Mouse (Mus musculus): ENCODE results near the gene Zfp385c. TPM values are rescaled to one million over a fixed set of nuclear protein-coding genes. Genes with fewer than 3 reads are reported as not detected.
A peak's percentile ranks its signal among the peaks of the same experiment; 100 is the strongest.

Zfp385c gene
- polyA plus RNA-seq (2014; fragmentation: Nextera tagmentation; extraction: Ambion mirVana) = 0.14 and 0.25 TPM in 2 replicates

DNA sequence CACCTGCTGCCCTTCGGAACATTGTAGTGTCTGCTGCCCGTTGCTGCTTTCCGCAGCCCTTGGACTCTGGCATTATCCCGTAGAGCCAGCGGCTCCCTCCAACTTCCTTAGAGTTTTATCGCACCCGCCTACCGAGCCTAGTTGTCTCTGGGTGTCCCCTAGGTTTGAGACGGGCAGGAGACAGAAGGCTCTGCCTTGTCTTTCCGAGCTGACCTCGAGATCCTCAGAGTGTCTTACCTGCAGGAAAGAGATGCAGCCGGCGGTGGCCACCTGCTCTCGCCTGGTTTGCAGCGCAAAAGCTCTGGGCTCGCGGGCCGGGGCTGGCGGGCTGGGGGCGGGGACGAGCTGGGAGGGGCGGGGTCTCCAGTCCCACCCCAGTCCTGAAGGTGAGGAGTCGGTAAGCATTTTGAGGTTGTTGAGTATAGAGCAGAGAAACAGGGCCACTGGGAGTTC is at the start of gene Zfp385c:
TSS of gene Zfp385c (minus strand) at position 292 of the 453 bp plus-strand sequence.
- peak within 1 kb of the TSS; percentile 52; the same call in 1 of the 2 replicates for H3K9ac ChIP-seq (ENCODE audit: low read depth, low read length)
- WGBS (ENCODE audit: insufficient replicate concordance) = 2% methylated on average over 23 of the region's 23 CpGs

DNA sequence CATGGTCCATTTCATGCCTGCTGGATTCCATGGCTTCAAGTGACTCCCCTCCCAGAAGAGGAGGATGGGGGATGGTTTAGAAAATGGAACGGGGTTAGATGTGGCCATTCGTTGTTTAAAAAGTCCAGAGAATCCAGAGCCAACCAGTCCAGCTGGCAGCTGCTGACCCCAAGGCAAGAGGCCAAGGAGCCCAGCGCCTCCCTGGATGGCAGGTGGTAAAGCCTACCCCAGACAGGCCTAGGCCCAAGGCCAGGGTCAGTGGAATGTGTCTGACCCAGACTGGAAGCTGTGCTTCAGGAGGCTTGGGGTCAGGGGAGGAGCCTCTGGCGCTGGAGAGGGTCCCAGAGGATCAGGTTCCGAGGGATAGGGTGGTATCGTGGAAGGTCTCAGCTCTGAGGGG is 49.1 kb upstream of the Zfp385c start:
- 65% methylated on average over 6 of the region's 6 CpGs for WGBS (ENCODE audit: insufficient replicate concordance)
- no peaks in the 10 kb centered on the region for H3K36me3 ChIP-seq (ENCODE audit: control insufficient read depth, insufficient read depth, low read length)
- no peak overlapping the region for H3K4me2 ChIP-seq
- H3K27me3 ChIP-seq (ENCODE audit: control insufficient read depth, insufficient read depth, low read length) = peaks cover 13% of the 10 kb centered on the region
- H3K4me1 ChIP-seq (ENCODE audit: control insufficient read depth, insufficient read depth, low read length) = peaks cover 13% of the 10 kb centered on the region
- no peak overlapping the region for H3K4me3 ChIP-seq (ENCODE audit: low read depth, low read length)
- no peak overlapping the region for H3K9ac ChIP-seq (ENCODE audit: low read depth, low read length)
- no peak for ATAC-seq (replicated peaks; ENCODE audit: insufficient number of reproducible peaks, low FRiP score, low TSS enrichment)
- no peaks in the 10 kb centered on the region for H3K9me3 ChIP-seq (replicated peaks; ENCODE audit: control insufficient read depth, low read length)
- no peak overlapping the region for H3K27ac ChIP-seq (ENCODE audit: low read depth, low read length)

More for the DNA sequence above, at the start of gene Zfp385c:
- H3K27ac ChIP-seq (ENCODE audit: low read depth, low read length) = no peak within 1 kb of the TSS
- peak within 1 kb of the TSS; percentile 75 for H3K4me2 ChIP-seq
- H3K4me1 ChIP-seq (ENCODE audit: control insufficient read depth, insufficient read depth, low read length) = peaks cover 3% of the 10 kb centered on the region; the same call in 1 of the 2 replicates
- H3K9me3 ChIP-seq (replicated peaks; ENCODE audit: control insufficient read depth, low read length) = no peaks in the 10 kb centered on the region
- peak within 1 kb of the TSS; percentile 44 for H3K4me3 ChIP-seq (ENCODE audit: low read depth, low read length)
- H3K36me3 ChIP-seq (ENCODE audit: control insufficient read depth, insufficient read depth, low read length) = no peaks in the 10 kb centered on the region
- no peak for ATAC-seq (replicated peaks; ENCODE audit: insufficient number of reproducible peaks, low FRiP score, low TSS enrichment)
- H3K27me3 ChIP-seq (ENCODE audit: control insufficient read depth, insufficient read depth, low read length) = peaks cover 23% of the 10 kb centered on the region

DNA sequence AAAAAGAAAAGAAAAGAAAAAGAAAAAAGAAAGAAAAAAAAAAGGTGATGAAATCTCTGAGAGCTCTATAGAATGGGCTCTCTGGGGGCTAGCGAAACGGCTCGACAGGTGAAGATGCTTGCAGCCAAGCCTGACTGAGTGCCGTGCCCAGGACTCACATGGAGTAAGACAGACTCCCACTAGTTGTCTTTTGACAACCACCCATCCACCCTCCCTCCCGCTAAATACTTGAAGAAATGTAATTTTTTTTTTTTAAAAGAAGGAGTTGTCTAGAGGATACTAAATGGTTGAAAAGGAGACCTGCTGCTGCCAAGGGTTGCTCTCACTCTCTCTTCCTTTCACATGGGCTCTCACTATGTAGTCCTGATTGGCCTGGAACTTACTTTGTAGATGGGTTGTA is 46.5 kb upstream of the Zfp385c start:
- peak overlapping the region; percentile 77 for H3K9ac ChIP-seq (ENCODE audit: low read depth, low read length)
- H3K4me1 ChIP-seq (ENCODE audit: control insufficient read depth, insufficient read depth, low read length) = peaks cover 19% of the 10 kb centered on the region
- H3K27ac ChIP-seq (ENCODE audit: low read depth, low read length) = peak overlapping the region; percentile 80
- H3K4me3 ChIP-seq (ENCODE audit: low read depth, low read length) = peak overlapping the region; percentile 99
- H3K4me2 ChIP-seq = peak overlapping the region; percentile 81
- peaks cover 6% of the 10 kb centered on the region; the same call in 1 of the 2 replicates for H3K27me3 ChIP-seq (ENCODE audit: control insufficient read depth, insufficient read depth, low read length)
- H3K9me3 ChIP-seq (replicated peaks; ENCODE audit: control insufficient read depth, low read length) = no peaks in the 10 kb centered on the region
- 21% methylated on average over 5 of the region's 5 CpGs for WGBS (ENCODE audit: insufficient replicate concordance)
- no peaks in the 10 kb centered on the region for H3K36me3 ChIP-seq (ENCODE audit: control insufficient read depth, insufficient read depth, low read length)
- no peak for ATAC-seq (replicated peaks; ENCODE audit: insufficient number of reproducible peaks, low FRiP score, low TSS enrichment)

DNA sequence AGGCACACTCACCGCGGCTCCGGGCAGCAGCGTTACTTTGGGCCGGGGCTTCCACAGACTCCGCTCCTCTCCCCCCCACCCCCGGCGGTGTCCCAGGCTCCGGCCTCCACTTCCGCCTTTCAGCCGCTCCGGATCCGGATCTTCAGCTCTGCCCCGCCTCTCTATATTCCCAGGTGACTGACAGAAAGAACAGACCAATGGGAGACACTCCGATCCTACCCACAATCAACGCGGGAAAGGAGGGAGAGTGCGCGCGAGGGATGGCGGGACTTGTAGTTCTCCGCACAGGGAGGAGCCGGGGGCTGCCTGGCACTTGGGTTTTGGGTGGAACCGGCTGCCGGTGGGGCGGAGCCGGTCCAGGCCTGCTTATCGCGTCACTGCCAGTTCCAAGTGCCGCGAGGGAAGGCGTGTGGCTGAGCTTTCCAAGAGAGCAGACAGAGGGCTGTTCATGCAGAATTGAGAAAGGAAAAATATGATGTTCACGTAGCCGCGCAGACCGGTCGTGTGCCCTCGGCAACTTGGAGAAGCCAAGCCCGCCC is 45.9 kb upstream of the Zfp385c start, which contains the start of gene Rab5c:
TSS of gene Rab5c (minus strand) at position 150 of the 539 bp plus-strand sequence.
- H3K4me1 ChIP-seq (ENCODE audit: control insufficient read depth, insufficient read depth, low read length) = peaks cover 19% of the 10 kb centered on the region
- peak within 1 kb of the TSS; percentile 98 for H3K9ac ChIP-seq (ENCODE audit: low read depth, low read length)
- H3K27me3 ChIP-seq (ENCODE audit: control insufficient read depth, insufficient read depth, low read length) = peaks cover 6% of the 10 kb centered on the region; the same call in 1 of the 2 replicates
- H3K27ac ChIP-seq (ENCODE audit: low read depth, low read length) = peak within 1 kb of the TSS; percentile 80
- H3K36me3 ChIP-seq (ENCODE audit: control insufficient read depth, insufficient read depth, low read length) = no peaks in the 10 kb centered on the region
- H3K4me3 ChIP-seq (ENCODE audit: low read depth, low read length) = peak within 1 kb of the TSS; percentile 99
- under 1% methylated on average over 39 of the region's 39 CpGs for WGBS (ENCODE audit: insufficient replicate concordance)
- H3K9me3 ChIP-seq (replicated peaks; ENCODE audit: control insufficient read depth, low read length) = no peaks in the 10 kb centered on the region
- ATAC-seq (replicated peaks; ENCODE audit: insufficient number of reproducible peaks, low FRiP score, low TSS enrichment) = peak; percentile 99
- H3K4me2 ChIP-seq = peak within 1 kb of the TSS; percentile 92

DNA sequence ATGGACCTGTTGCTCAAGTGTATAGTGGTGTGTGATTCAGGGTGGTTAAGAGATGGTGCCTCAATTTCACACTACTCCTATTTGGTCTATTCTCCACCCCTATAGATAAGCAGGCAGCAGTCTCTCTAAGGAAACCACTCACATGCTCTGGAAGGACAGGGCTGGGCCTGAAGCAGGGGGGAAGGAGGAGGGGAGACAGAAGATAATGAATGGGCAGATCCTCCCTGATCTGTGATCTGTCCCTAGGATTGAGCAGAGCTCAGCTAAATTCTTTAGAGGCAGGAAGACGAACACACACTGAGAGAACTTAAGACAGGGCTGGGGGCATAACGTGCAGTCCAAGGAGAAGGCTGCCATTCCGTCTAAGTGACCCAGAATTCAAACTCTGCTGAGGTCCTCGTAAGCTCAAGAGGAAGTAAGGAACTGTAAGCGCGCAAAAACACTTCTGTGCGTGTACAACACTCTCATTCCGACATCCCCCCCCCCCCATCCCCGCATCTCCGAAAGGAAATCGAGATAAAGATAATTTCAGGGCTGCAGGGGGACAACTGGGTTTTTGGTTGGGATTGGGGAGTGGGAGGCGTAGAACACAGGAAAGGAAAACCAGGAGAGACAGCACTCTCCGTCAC is 45.0 kb upstream of the Zfp385c start:
- H3K4me3 ChIP-seq (ENCODE audit: low read depth, low read length) = peak overlapping the region; percentile 99
- peaks cover 4% of the 10 kb centered on the region; the same call in 1 of the 2 replicates for H3K27me3 ChIP-seq (ENCODE audit: control insufficient read depth, insufficient read depth, low read length)
- H3K27ac ChIP-seq (ENCODE audit: low read depth, low read length) = peak overlapping the region; percentile 65
- H3K36me3 ChIP-seq (ENCODE audit: control insufficient read depth, insufficient read depth, low read length) = no peaks in the 10 kb centered on the region
- H3K4me1 ChIP-seq (ENCODE audit: control insufficient read depth, insufficient read depth, low read length) = peaks cover 19% of the 10 kb centered on the region
- peak overlapping the region; percentile 98 for H3K9ac ChIP-seq (ENCODE audit: low read depth, low read length)
- peak overlapping the region; percentile 92 for H3K4me2 ChIP-seq
- ATAC-seq (replicated peaks; ENCODE audit: insufficient number of reproducible peaks, low FRiP score, low TSS enrichment) = no peak
- WGBS (ENCODE audit: insufficient replicate concordance) = 2% methylated on average over 13 of the region's 13 CpGs
- H3K9me3 ChIP-seq (replicated peaks; ENCODE audit: control insufficient read depth, low read length) = no peaks in the 10 kb centered on the region

DNA sequence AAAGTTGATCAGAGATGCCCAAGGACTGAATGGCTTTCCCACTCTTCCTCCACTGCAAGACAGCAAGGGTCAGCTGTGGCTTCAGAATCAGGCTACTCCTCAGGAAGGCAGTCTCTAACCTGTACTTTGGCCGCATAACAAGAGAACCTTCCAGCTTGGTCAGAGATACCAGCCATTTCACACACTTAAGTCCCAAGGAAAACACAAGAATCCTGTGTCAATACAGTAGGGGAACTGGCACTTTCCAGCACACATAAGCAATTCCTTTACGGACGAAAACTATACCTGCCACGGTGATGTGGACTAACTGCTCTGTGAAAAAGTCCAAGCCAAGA is 44.5 kb upstream of the Zfp385c start:
- peak overlapping the region; percentile 65; the same call in 1 of the 2 replicates for H3K27ac ChIP-seq (ENCODE audit: low read depth, low read length)
- H3K9ac ChIP-seq (ENCODE audit: low read depth, low read length) = peak overlapping the region; percentile 98
- H3K27me3 ChIP-seq (ENCODE audit: control insufficient read depth, insufficient read depth, low read length) = peaks cover 4% of the 10 kb centered on the region; the same call in 1 of the 2 replicates
- H3K4me3 ChIP-seq (ENCODE audit: low read depth, low read length) = peak overlapping the region; percentile 99
- WGBS (ENCODE audit: insufficient replicate concordance) = 62% methylated on average over 4 of the region's 4 CpGs
- no peak for ATAC-seq (replicated peaks; ENCODE audit: insufficient number of reproducible peaks, low FRiP score, low TSS enrichment)
- no peaks in the 10 kb centered on the region for H3K9me3 ChIP-seq (replicated peaks; ENCODE audit: control insufficient read depth, low read length)
- H3K36me3 ChIP-seq (ENCODE audit: control insufficient read depth, insufficient read depth, low read length) = no peaks in the 10 kb centered on the region
- peak overlapping the region; percentile 92 for H3K4me2 ChIP-seq
- H3K4me1 ChIP-seq (ENCODE audit: control insufficient read depth, insufficient read depth, low read length) = peaks cover 19% of the 10 kb centered on the region

DNA sequence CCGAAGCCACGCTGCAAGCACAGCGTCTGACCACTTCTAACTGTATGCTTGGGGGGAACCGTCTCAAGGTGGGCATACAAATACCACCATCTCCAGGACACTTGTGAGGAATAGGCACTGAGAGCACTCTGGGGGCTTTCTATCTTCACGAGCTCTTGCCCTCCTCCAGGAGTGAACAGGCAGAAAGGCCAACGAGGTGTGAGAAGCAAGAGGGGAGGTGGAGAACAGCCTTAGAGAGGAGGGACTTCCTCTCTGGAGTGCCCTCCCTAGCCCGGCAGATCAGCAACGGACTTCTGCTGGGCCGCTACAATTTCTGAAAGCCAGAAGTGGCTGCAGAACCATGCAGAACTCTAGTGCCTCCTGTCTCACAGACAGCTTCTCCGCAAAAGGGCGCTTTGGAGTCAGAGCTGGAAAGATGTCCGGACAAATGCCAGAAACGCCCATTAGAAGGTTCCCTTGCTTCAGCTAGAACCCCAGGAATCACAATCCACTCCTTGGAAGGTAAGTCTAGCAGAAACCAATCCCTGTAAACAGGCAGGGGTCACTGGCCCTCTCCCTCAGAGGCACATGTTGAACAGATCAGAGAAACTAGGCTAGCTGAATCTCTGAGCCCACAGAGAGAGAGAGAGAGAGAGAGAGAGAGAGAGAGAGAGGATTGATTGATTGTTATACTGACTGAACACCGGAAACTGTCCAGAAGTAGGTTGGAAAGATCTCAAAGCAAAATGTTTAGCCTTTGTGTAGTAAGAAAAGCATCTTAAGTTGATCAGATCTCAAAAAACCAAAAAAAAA is 43.9 kb upstream of the Zfp385c start:
- 59% methylated on average over 14 of the region's 14 CpGs for WGBS (ENCODE audit: insufficient replicate concordance)
- Histone ChIP-seq H3K9me3 (replicated peaks; ENCODE audit: control insufficient read depth, low read length) (no peaks in the 10 kb centered on the region), H3K4me2 (peak overlapping the region; percentile 92), H3K36me3 (ENCODE audit: control insufficient read depth, insufficient read depth, low read length) (no peaks in the 10 kb centered on the region), H3K9ac (ENCODE audit: low read depth, low read length) (peak overlapping the region; percentile 98), H3K4me3 (ENCODE audit: low read depth, low read length) (peak overlapping the region; percentile 99), H3K4me1 (ENCODE audit: control insufficient read depth, insufficient read depth, low read length) (peaks cover 19% of the 10 kb centered on the region), H3K27ac (ENCODE audit: low read depth, low read length) (0 out of 2 replicates have a peak overlapping the region, but pooled peaks have one; percentile 65), H3K27me3 (ENCODE audit: control insufficient read depth, insufficient read depth, low read length) (peaks cover 2% of the 10 kb centered on the region; the same call in 1 of the 2 replicates)
- ATAC-seq (replicated peaks; ENCODE audit: insufficient number of reproducible peaks, low FRiP score, low TSS enrichment) = no peak

DNA sequence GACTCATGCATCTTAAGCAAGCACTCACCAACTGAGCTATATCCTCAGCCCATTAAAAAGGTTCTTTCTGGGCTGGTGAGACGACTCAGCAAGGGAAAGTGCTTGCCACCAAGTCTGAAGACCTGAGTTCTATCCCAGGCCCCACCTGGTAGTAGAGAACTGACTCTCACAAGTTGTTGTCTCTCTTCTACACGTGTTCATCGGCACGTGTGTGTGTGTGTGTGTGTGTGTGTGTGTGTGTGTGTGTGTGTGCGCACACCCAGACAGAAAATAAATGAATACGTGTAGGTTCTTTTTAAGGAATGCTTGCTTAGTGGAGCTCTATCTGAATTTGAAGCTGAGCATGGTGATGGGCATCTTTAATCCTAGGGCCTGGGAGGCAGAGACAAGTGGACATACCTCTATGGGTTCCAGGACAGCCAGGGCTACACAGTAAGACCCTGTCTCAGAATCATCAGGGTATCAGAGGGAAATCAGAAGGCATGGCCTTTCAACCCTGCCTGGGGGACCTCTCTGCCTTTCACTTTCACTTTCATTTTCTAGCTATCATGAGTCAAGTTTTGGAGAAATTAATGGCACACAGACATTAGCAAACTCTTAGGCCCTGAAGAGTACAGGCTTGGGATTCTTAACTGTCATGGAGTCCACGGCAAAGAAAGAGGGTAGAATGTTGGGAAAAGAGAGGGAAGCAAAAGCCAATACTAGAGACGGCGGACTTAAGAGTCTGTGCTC is 43.0 kb upstream of the Zfp385c start:
- H3K27ac ChIP-seq (ENCODE audit: low read depth, low read length) = no peak overlapping the region
- no peaks in the 10 kb centered on the region for H3K36me3 ChIP-seq (ENCODE audit: control insufficient read depth, insufficient read depth, low read length)
- H3K4me3 ChIP-seq (ENCODE audit: low read depth, low read length) = peak overlapping the region; percentile 99; the same call in 1 of the 2 replicates
- no peaks in the 10 kb centered on the region for H3K9me3 ChIP-seq (replicated peaks; ENCODE audit: control insufficient read depth, low read length)
- WGBS (ENCODE audit: insufficient replicate concordance) = 88% methylated on average over 9 of the region's 9 CpGs
- H3K4me1 ChIP-seq (ENCODE audit: control insufficient read depth, insufficient read depth, low read length) = peaks cover 19% of the 10 kb centered on the region
- H3K27me3 ChIP-seq (ENCODE audit: control insufficient read depth, insufficient read depth, low read length) = no peaks in the 10 kb centered on the region
- peak overlapping the region; percentile 92 for H3K4me2 ChIP-seq
- no peak for ATAC-seq (replicated peaks; ENCODE audit: insufficient number of reproducible peaks, low FRiP score, low TSS enrichment)
- H3K9ac ChIP-seq (ENCODE audit: low read depth, low read length) = peak overlapping the region; percentile 28; the same call in 1 of the 2 replicates

Data from heart, embryonic 11.5 days (tissue).